Mouse (Mus musculus) heart, adult 18-20 months (tissue): Measurements from ENCODE around the gene D17Wsu92e. TPM values are rescaled to one million over a fixed set of nuclear protein-coding genes. Genes with fewer than 3 reads are reported as not detected.
A peak's percentile ranks its signal among the peaks of the same experiment; 100 is the strongest.

Source experiments
- DNase-seq, 2 experiments: peaks; one replicate each; pipeline ENCODE4 v3.0.0; 2021 to 2022; ENCODE audit warnings: mixed read lengths in 1 of 2
- total RNA-seq, 2 experiments: library from RNA; stranded (reverse); gene quantifications; 2 replicates each; pipeline ENCODE4 v1.2.3; 2021

The D17Wsu92e gene
- total RNA-seq, 2 experiments from 2014 or later = 138 to 145 TPM

DNA sequence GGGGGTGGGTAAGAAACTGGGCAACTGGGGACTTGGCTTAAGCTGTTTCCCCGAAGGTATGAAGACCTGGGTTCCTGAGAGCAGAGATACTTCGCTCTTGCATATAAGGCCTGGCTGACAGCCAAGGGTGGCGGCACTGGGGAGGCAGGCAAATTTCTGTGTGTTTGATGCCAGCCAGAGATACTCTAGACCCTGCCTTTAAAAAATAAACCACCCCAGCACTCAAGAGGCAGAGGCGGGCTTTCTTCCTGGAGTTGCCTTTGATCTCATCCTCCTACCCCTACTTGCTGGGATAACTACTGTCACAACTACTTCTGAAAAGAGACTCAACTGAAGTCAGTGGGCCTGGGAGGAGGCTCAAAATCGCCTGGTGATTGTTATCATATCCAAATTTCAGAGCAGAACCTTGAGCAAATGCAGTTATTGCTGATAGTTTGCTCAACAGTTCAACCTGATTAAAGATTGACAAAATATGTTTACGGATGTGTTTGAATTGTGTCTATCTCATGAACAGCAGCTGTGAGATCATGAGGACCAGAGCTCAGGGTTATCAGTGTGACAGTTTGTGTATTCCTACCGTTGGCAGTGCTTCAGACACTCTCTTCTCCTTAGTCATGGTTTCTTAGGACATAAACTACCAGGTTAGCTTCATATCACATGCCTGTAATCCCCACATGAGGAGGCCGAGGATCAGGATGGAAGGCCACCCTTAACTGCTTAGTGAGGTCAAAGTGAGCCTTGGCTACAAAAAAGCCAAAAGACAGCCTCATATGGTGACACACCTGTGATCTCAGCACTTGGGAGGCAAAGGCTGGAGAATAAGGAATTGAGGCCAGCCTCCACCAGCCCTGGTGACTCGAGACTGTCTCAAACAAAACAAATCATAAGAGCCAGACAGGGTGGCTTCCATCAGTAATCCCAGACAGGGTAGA lies 1.2 kb upstream of the D17Wsu92e start:
- peak in 1 of 2 experiments; percentile 42 for DNase-seq

GRCm38 (mm10) chr17:27819971-27820567 lies 379 bp downstream of the D17Wsu92e start:
- peak in 1 of 2 experiments; percentile 75 for DNase-seq

DNA sequence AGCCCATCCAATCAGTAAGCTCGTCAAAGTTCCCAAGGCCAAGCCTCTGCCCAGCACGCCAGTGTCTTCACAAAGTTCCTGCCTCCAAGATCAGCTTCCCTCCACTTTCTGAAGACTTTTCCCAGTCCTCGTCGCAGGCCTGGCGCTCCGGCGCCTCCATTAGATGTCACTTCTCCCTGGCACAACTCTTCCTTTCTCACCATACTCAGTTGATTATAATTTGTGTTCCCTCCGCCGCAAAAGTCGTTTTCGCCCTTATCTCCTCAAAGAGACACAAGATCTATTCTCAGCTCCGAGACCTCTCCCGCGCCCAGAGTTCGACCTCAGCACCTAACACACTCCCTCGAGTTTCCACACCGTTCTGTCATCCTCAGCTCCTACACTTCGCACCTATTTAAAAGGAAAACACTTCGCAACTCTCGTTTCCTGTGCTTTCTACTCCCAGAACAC lies 902 bp downstream of the D17Wsu92e start:
- peak in 1 of 2 experiments; percentile 42 for DNase-seq

DNA sequence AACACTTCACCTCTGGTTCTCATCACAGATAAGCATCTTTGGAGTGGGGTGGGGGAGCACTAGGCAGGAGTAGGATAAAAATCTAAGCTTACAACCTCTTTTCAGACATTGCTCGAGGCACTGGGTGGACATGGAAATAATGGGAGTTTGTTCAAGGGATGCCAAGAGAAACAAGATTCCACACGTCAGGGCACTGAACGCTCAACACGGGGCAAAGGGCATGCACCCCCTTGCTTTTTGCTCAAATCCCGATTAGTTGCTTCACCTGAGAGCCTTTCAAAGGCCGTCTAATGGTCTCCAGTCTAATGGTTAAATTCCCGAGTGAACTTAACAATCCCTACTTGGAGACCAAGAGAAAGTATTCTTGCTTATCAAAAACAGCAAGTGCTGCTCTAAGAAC lies 1.4 kb downstream of the D17Wsu92e start:
- DNase-seq = no peak

DNA sequence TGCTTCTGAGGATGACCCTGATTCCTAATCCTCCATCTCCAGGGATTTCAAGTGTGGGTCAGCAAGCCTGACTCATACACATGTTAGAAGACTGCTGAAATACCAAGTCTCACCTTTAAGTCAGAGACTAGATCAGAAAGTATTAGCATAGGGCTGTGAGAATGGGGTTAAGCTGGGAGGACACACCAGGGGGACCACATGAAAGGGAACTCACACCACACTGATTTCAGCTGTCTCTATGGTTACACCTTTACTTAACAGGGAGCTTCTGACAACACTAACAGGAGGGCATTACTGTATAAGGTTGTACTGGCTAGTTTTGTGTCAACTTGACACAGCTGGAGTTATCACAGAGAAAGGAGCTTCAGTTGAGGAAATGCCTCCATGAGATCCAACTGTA lies 5.8 kb downstream of the D17Wsu92e start:
- DNase-seq = no peak

- no peak for DNase-seq
Observed at GRCm38 (mm10) chr17:27811980-27812379, 8.5 kb downstream of the D17Wsu92e start.

DNA sequence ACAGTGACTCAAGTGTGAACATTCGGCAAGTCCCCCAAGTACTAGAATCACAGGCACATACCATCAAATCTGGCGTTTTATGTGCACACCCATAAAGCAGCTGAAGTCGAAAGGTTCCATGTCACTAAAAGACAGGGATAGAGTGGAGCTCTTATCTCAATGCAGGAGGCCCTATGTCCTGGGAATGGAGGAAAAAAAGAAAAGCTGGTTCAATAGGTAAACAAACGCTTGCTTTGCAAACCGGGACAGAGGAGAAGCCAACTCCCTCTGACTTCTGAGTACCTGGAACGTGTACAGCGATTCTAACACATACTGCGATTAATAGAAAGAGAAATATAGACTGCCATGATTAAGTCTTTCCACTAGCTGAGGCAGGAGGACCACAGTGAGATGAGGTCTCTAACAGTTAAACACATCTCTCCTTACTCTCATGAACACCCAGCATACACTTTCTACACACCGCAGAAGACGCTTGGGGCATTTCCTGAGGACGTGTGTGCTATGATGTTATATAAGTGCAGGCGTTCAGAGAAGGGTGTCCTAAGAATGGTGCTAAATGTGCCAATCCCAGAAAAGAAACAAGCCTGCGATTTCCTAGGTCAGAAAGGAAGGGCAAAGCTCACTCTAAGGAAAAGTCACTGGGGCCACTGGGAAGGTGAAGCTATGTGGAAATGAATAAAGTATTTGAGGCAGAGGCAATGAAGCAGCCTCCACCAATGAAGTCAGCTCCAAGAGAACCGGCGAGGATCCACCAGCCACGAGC lies 9.7 kb downstream of the D17Wsu92e start:
- DNase-seq = no peak

- no peak for DNase-seq
Observed at GRCm38 (mm10) chr17:27807542-27808078, 12.8 kb downstream of the D17Wsu92e start.

- DNase-seq = peak in 1 of 2 experiments; percentile 37
Observed at GRCm38 (mm10) chr17:27804803-27805770, 15.4 kb downstream of the D17Wsu92e start.

- no peak for DNase-seq
Observed at GRCm38 (mm10) chr17:27804156-27804690, 16.2 kb downstream of the D17Wsu92e start.

DNA sequence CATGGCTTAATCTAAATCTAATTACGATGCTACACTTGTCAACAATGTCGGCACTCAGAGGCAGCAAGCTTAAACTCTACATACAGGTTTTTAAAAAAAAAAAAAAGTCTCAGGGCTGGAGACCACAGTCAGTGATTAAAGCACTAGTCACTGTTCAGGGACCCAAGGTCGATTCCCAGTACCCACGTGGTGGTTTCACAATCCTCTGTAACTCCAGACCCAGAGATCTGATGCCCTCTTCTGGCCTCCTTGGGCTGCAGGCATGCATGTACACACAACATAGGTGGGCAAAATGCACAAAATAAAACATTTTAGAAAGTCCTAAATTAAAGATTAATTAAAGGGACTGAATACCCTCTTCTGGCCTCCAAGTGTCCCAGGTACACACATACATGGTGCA lies 16.7 kb downstream of the D17Wsu92e start:
- no peak for DNase-seq

GRCm38 (mm10) chr17:27800710-27801648 lies 19.5 kb downstream of the D17Wsu92e start:
- DNase-seq = no peak

DNA sequence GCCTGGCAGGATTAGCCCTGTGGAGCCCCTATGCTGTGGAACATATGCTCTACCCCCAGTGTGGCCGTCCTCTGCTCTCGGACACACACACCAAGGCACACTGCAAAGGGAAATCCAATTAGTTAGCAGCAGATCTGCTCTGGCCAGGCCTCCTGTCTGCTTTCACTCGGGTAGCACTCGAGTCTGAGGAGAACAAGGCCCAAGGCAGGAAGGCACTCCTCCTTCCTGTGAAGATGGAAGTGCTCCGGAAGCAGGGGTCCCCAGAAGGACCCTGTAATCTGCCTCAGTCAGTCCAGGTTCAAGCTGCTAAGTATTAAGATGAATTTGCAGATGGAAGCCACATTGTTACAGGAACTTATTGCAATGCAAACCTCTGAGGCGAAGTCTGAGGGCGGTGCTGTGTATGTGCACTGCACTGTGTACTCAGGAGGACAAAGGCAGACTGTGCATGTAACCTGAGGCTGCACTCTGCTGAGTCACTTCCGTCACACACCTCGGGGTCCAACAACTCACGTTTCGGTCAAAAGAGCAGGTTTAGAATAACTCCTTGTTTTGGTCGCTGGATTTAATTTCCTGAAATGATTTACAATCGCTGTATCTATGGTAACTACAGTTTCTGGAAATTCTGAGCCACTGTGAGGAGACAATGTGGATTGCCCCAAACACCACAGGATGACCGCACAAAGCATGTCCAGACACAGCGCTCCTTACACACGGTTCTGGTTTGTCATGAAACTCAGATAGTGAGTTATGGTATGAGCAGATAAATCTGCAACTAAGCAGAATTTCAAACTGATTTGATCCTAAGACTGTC lies 20.5 kb downstream of the D17Wsu92e start:
- no peak for DNase-seq

GRCm38 (mm10) chr17:27797341-27797872 lies 23.0 kb downstream of the D17Wsu92e start:
- DNase-seq = peak; percentile 50 to 67

- peak; percentile 75 to 84 for DNase-seq
Observed at GRCm38 (mm10) chr17:27796780-27797179, 23.7 kb downstream of the D17Wsu92e start.

- DNase-seq = peak; percentile 49 to 50
Observed at GRCm38 (mm10) chr17:27793144-27793543, 27.3 kb downstream of the D17Wsu92e start.

DNA sequence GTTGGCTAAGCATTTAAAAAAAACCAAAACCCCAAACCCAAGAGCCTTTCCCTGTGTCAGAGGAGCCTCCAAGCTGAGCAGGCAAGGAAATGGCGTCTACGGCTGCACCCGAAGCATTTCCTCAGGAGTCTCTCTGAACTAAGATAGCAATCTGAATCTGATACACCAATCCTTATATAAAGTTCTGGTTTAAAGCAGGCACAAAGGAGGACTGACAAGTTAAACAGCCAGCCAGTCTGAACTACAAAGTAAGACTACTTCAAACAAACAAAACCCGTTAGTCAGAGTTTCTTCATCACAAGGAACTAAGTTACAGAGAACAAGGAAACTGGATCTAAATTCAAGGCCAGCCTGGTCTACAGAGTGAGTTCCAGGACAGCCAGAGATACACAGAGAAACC lies 27.9 kb downstream of the D17Wsu92e start:
- no peak for DNase-seq

DNA sequence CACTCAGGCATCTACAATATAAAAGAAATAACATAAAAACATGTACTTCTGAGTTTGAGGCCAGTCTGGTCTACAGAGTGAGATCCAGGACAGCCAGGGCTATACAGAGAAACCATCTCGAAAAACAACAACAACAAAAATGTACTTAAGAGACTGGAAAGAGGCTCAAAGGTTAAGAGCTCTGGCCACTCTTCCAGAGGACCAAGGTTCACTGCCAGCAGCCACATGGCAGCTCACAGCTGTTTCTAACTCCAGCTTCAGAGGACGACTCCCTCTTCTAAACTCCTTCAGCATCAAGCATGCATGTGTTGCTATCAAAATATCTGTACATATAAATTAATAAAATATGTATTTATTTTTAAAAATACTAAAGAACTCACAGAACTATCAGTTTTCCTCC lies 28.9 kb downstream of the D17Wsu92e start:
- DNase-seq = no peak
